Mouse (Mus musculus) neural tube, embryonic 14.5 days (tissue): ENCODE measurements around the gene Irak4. TPM values are rescaled to one million over a fixed set of nuclear protein-coding genes. Genes with fewer than 3 reads are reported as not detected.

Experiments
- ATAC-seq: fragments of 200-750 bp; cut with Nextera tagmentation; 2 replicates; pipeline ENCODE4 v1.8.0; 2017; ENCODE audit warnings: low read depth, mild to moderate bottlenecking, moderate TSS enrichment, moderate library complexity
- H3K27ac ChIP-seq: fragments of 300-500 bp; sonication (generic); 2 replicates; pipeline ENCODE4 v1.5.1; 2014; ENCODE audit warnings: low read depth, mild to moderate bottlenecking, control low read depth, low read length, moderate library complexity, mixed read lengths
- H3K27me3 ChIP-seq: fragments of 300-500 bp; sonication (generic); 2 replicates; pipeline ENCODE4 v1.6.1; 2014; ENCODE audit warnings: low read length; ENCODE audit not compliant: control insufficient read depth, insufficient read depth
- H3K36me3 ChIP-seq: fragments of 300-500 bp; sonication (generic); 2 replicates; pipeline ENCODE4 v1.6.1; 2014; ENCODE audit warnings: low read length, mixed read lengths; ENCODE audit not compliant: control insufficient read depth, insufficient read depth
- H3K4me1 ChIP-seq: fragments of 300-500 bp; sonication (generic); 2 replicates; pipeline ENCODE4 v1.6.1; 2014; ENCODE audit warnings: low read length; ENCODE audit not compliant: control insufficient read depth, insufficient read depth
- H3K4me2 ChIP-seq: fragments of 300-500 bp; sonication (generic); 2 replicates; pipeline ENCODE4 v1.6.1; 2014; ENCODE audit warnings: mild to moderate bottlenecking, low read depth, low read length, control low read depth
- H3K4me3 ChIP-seq: fragments of 300-500 bp; sonication (generic); 2 replicates; pipeline ENCODE4 v1.5.1; 2014; ENCODE audit warnings: low read depth, low read length, control low read depth, mixed read lengths
- H3K9ac ChIP-seq: fragments of 300-500 bp; sonication (generic); replicated peaks from 2 replicates; pipeline ENCODE4 v1.6.1; 2014; ENCODE audit warnings: low read depth, mild to moderate bottlenecking, control low read depth, low read length, mixed read lengths
- H3K9me3 ChIP-seq: fragments of 300-500 bp; sonication (generic); 2 replicates; pipeline ENCODE4 v1.6.1; 2016; ENCODE audit warnings: low read length; ENCODE audit not compliant: control insufficient read depth
- WGBS: fragments of 180-500 bp; shearing (Covaris S2); extraction: QIAGEN DNeasy Blood & Tissue Kit; methylation state at CpG from one replicate; pipeline ENCODE4 v1.1.7; 2014; 5-methylcytosine and 5-hydroxymethylcytosine counted together
- polyA plus RNA-seq: library from polyadenylated mRNA; unstranded; fragments of >200 nt; fragmentation: Nextera tagmentation; extraction: Ambion mirVana; gene quantifications from 2 replicates; pipeline ENCODE4 v1.2.1, GENCODE M21; 2014

Irak4 gene
- polyA plus RNA-seq: 1.2 and 1.5 TPM in 2 replicates

DNA sequence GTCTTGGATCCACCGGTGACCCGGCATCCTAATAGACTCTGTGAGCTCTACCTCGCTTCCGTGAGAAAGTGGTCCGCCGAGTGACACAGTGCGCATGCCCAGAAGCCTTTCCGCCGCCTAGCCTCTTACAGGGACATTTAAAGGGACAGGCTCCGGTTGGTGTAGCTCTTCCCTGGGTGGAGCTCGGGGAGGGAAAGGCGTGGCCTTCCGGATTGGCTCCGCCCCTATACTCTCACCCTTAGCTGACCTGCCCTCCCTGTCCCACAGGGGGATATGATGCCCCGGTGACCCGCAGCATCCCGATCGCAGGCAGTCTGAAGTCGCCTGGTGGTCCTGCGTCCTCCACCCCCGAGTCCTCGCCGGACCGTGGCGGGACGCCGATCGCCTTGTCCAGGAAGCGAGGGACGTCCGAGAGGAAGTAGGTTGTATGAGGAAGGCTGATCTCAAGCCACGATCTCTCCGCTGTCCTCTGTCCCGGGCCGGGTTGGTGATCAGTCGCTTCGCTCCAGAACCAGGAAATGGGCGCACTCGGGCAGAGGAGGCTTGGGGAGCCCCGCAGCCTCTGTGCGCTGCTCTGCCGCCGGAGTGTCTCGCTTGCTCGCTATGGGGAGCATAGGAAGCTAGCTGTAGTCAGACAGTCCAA, at the start of gene Irak4, which contains the start of gene Pus7l:
Irak4 (plus strand) TSS at position 235 of the 643 bp plus-strand sequence.
Pus7l (minus strand) TSS at position 139 of the 643 bp plus-strand sequence.
- H3K36me3 ChIP-seq: no peaks in the 10 kb centered on the region
- peak within 1 kb of the TSS; percentile 83 for H3K4me3 ChIP-seq
- H3K4me2 ChIP-seq: peak within 1 kb of the TSS; percentile 50
- under 1% methylated on average over 45 of the region's 45 CpGs for WGBS
- H3K27me3 ChIP-seq: no peaks in the 10 kb centered on the region
- 0 out of 2 replicates have a peak, but pooled peaks cover 4% of the 10 kb centered on the region for H3K4me1 ChIP-seq
- ATAC-seq: peak; percentile 99
- H3K9me3 ChIP-seq: no peaks in the 10 kb centered on the region
- H3K9ac ChIP-seq: peak within 1 kb of the TSS; percentile 58
- 0 out of 2 replicates have a peak within 1 kb of the TSS, but pooled peaks have one; percentile 40 for H3K27ac ChIP-seq

- no peak overlapping the region for H3K4me3 ChIP-seq
- H3K27ac ChIP-seq: no peak overlapping the region
- no peak overlapping the region for H3K4me2 ChIP-seq
- ATAC-seq: no peak
- H3K36me3 ChIP-seq: no peaks in the 10 kb centered on the region
- no peak overlapping the region for H3K9ac ChIP-seq
- 97% methylated on average over 1 of the region's 1 CpGs for WGBS
- H3K27me3 ChIP-seq: no peaks in the 10 kb centered on the region
- no peaks in the 10 kb centered on the region for H3K9me3 ChIP-seq
- no peaks in the 10 kb centered on the region for H3K4me1 ChIP-seq
These were observed 49.0 kb upstream of the Irak4 start for GRCm38 (mm10) chr15:94494445-94494844.

GRCm38 (mm10) chr15:94495936-94496335, 47.5 kb upstream of the Irak4 start:
- Histone ChIP-seq H3K4me1 (no peaks in the 10 kb centered on the region), H3K27ac (no peak overlapping the region), H3K4me2 (no peak overlapping the region), H3K4me3 (no peak overlapping the region), H3K27me3 (no peaks in the 10 kb centered on the region), H3K36me3 (no peaks in the 10 kb centered on the region), H3K9me3 (no peaks in the 10 kb centered on the region), H3K9ac (no peak overlapping the region)
- 79% methylated on average over 10 of the region's 10 CpGs for WGBS
- no peak for ATAC-seq

DNA sequence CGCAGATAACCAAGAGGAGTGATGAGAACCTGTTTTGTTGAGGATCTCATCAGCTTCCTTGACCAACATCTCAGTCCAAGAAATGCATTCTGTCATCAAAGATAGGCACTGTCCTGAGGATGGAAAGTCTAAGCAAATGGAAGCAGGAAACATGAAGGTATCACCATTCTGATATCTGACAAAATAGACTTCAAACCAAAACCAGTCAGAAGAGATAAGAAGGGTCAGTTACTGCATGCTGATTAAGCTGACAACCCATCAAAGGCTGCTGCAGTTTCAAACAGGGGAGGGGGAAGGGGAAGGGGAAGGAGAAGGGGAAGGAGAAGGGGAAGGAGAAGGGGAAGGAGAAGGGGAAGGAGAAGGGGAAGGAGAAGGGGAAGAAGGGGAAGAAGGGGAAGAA, 44.2 kb upstream of the Irak4 start:
- Histone ChIP-seq H3K4me1 (no peaks in the 10 kb centered on the region), H3K9me3 (no peaks in the 10 kb centered on the region; the same call in 1 of the 2 replicates), H3K27me3 (no peaks in the 10 kb centered on the region), H3K27ac (no peak overlapping the region), H3K9ac (no peak overlapping the region), H3K36me3 (no peaks in the 10 kb centered on the region), H3K4me3 (no peak overlapping the region), H3K4me2 (no peak overlapping the region)
- 84% methylated on average over 1 of the region's 1 CpGs for WGBS
- ATAC-seq: no peak

GRCm38 (mm10) chr15:94503451-94504215, 39.8 kb upstream of the Irak4 start:
- Histone ChIP-seq H3K27ac (no peak overlapping the region), H3K4me1 (no peaks in the 10 kb centered on the region), H3K4me3 (no peak overlapping the region), H3K36me3 (no peaks in the 10 kb centered on the region), H3K9me3 (no peaks in the 10 kb centered on the region; the same call in 1 of the 2 replicates), H3K4me2 (no peak overlapping the region), H3K27me3 (no peaks in the 10 kb centered on the region), H3K9ac (no peak overlapping the region)
- ATAC-seq: no peak
- WGBS: 62% methylated on average over 12 of the region's 12 CpGs

GRCm38 (mm10) chr15:94517913-94518491, 25.4 kb upstream of the Irak4 start:
- Histone ChIP-seq H3K9me3 (no peaks in the 10 kb centered on the region), H3K27ac (no peak overlapping the region), H3K36me3 (no peaks in the 10 kb centered on the region), H3K4me3 (no peak overlapping the region), H3K4me1 (no peaks in the 10 kb centered on the region), H3K4me2 (no peak overlapping the region), H3K9ac (no peak overlapping the region), H3K27me3 (no peaks in the 10 kb centered on the region)
- ATAC-seq: no peak
- 79% methylated on average over 16 of the region's 16 CpGs for WGBS

DNA sequence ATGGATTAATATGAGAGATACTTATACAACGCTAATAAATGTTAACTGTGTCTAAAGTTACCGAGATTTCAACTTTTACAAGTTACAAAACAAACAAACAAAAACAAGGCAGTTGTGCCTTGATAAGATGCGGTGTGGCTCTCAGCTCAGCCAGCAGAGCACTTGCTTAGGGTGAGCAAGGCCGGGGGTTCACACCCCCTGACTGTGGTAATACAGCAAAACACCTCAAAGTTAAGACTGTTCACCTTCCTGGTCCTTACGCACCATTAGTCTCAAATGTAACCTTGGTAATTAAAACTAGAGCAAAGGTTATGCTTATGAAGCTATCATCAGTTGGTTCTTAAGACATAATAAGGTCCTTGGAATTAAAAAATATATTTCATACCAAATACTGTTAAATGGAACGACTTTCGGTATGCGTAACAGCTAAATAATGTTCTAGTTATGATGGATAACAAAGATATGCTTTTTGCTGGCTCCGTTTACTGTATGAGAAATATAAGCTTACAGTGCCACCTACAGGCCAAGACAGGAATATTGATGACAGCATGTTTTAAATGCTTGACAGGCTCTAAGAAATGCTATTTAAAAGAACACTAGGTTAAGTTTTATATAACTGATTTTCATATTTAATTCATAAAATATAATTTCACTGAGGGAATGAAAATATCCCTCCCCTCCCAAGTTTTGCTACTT, 23.1 kb upstream of the Irak4 start:
- H3K4me2 ChIP-seq: no peak overlapping the region
- H3K27me3 ChIP-seq: no peaks in the 10 kb centered on the region
- peak; percentile 58 for ATAC-seq
- H3K4me1 ChIP-seq: no peaks in the 10 kb centered on the region
- no peak overlapping the region for H3K9ac ChIP-seq
- 48% methylated on average over 9 of the region's 9 CpGs for WGBS
- no peaks in the 10 kb centered on the region for H3K36me3 ChIP-seq
- no peak overlapping the region for H3K4me3 ChIP-seq
- no peaks in the 10 kb centered on the region for H3K9me3 ChIP-seq
- no peak overlapping the region for H3K27ac ChIP-seq

DNA sequence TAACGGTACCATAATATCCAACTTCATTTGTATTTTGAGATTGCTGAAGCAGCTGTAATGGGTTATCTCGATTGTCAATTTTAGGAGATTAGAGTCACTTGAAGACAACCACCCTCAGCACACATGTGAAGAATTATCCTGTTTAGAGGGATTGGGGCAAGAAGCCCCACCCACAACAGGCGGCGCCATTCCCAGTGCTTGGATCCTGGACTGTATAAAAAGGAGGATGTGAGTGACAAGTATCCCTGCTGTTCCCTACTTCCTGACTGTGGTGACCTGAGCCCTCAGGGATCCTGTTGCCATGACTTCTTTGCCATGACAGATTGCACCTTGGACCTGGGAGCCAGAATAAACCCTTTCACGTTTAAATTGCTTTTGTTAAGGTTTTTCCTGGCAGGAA, 22.5 kb upstream of the Irak4 start:
- no peak overlapping the region for H3K4me2 ChIP-seq
- no peak overlapping the region for H3K27ac ChIP-seq
- H3K27me3 ChIP-seq: no peaks in the 10 kb centered on the region
- WGBS: 79% methylated on average over 5 of the region's 5 CpGs
- no peak for ATAC-seq
- H3K4me3 ChIP-seq: no peak overlapping the region
- H3K9me3 ChIP-seq: no peaks in the 10 kb centered on the region
- no peak overlapping the region for H3K9ac ChIP-seq
- H3K4me1 ChIP-seq: no peaks in the 10 kb centered on the region
- H3K36me3 ChIP-seq: no peaks in the 10 kb centered on the region
